30 mouse cellular contexts compared by ENCODE assay signal in genomic region chr1:53076656-53077055, GRCm38 (mm10). TPM values are rescaled to one million over a fixed set of nuclear protein-coding genes. Genes with fewer than 3 reads are reported as not detected.
DNase-seq lines count a peak whose midpoint lies in the region; TF ChIP-seq lines count a peak whose summit lies in the region.
"Had no signal": no experiment of that assay in that cellular context is flagged by ENCODE, and none has a peak within 500 bp of the region (broad histone marks: within the 10 kb centered on the region; RNA-seq: fewer than 3 reads in every experiment).

No protein-coding gene starts in this region.

- TF ChIP-seq POLR2A in thymus, adult 2 months (IDR thresholded peaks at IDR 0.05; ENCODE audit: control insufficient read depth, extremely low read depth, insufficient read depth, low read length, poor library complexity), result no peak

- H3K4me3 ChIP-seq in thymus, adult 2 months (ENCODE audit: control insufficient read depth, insufficient read depth, low read length), result no peak overlapping the region
- H3K4me3 ChIP-seq: embryonic facial prominence, embryonic 13.5 days; forebrain, embryonic 10.5 days; heart, embryonic 10.5 days; heart, embryonic 15.5 days; hindbrain, embryonic 12.5 days; intestine, embryonic 15.5 days; limb, embryonic 10.5 days; limb, embryonic 15.5 days; liver, embryonic 13.5 days; lung, embryonic 15.5 days had no signal

- no peaks in the 10 kb centered on the region for H3K36me3 ChIP-seq in thymus, adult 2 months (ENCODE audit: control insufficient read depth, insufficient read depth, low read length)
- H3K36me3 ChIP-seq: embryonic facial prominence, embryonic 13.5 days; forebrain, embryonic 10.5 days; heart, embryonic 10.5 days; heart, embryonic 15.5 days; hindbrain, embryonic 12.5 days; intestine, embryonic 15.5 days; limb, embryonic 10.5 days; limb, embryonic 15.5 days; liver, embryonic 13.5 days; lung, embryonic 15.5 days had no signal

- TF ChIP-seq CTCF in thymus, adult 2 months (IDR thresholded peaks at IDR 0.05; ENCODE audit: borderline replicate concordance, control insufficient read depth, extremely low read depth, insufficient read depth, low read length, poor library complexity), result no peak

- no peaks in the 10 kb centered on the region for H3K4me1 ChIP-seq in thymus, adult 2 months (replicated peaks; ENCODE audit: control insufficient read depth, insufficient read depth, low read length)
- H3K4me1 ChIP-seq: embryonic facial prominence, embryonic 13.5 days; forebrain, embryonic 10.5 days; heart, embryonic 10.5 days; heart, embryonic 15.5 days; hindbrain, embryonic 12.5 days; intestine, embryonic 15.5 days; limb, embryonic 10.5 days; limb, embryonic 15.5 days; liver, embryonic 13.5 days; lung, embryonic 15.5 days had no signal

- H3K27ac ChIP-seq in thymus, adult 2 months (ENCODE audit: control insufficient read depth, insufficient read depth, low read length), result no peak overlapping the region
- H3K27ac ChIP-seq: embryonic facial prominence, embryonic 13.5 days; forebrain, embryonic 10.5 days; heart, embryonic 10.5 days; heart, embryonic 15.5 days; hindbrain, embryonic 12.5 days; hindbrain, postnatal 0 days; intestine, embryonic 15.5 days; limb, embryonic 10.5 days; limb, embryonic 15.5 days; liver, embryonic 13.5 days; lung, embryonic 15.5 days had no signal

- WGBS in thymus, adult 2 months, result 88% methylated on average over 3 of the region's 3 CpGs

- intact Hi-C loops in left cerebral cortex, postnatal 4 days (cut with DNase I), result no loop called here

- peak; percentile 34 for DNase-seq in left cerebral cortex, postnatal 4 days
- DNase-seq in left cerebral cortex, adult 8-10 months (ENCODE audit: low spot score in 2 of 2), result no peak
- peak; percentile 14 for DNase-seq in NIH3T3 (ENCODE audit: low read depth)
- peak; percentile 22 for DNase-seq in cerebellum, adult 9-10 months
- DNase-seq in cerebellum, postnatal 36 days, result peak; percentile 34 to 52
- DNase-seq in thymus, adult 2 months, result no peak
- no peak for DNase-seq in frontal cortex, postnatal 14 days (ENCODE audit: low spot score in 2 of 2)
- DNase-seq: adrenal gland, adult 8-10 months; B cell, adult 2 months; forebrain, postnatal 0 days; gastrocnemius, postnatal 25 days; heart, adult 11 months; heart, postnatal 36 days; kidney, adult 2 months; kidney, postnatal 36 days; liver, embryonic 13.5 days; thymus, postnatal 14 days had no signal

- H3K27me3 ChIP-seq in thymus, adult 2 months (ENCODE audit: control insufficient read depth, insufficient read depth, low read length), result no peaks in the 10 kb centered on the region
- H3K27me3 ChIP-seq: embryonic facial prominence, embryonic 13.5 days; heart, embryonic 15.5 days; hindbrain, embryonic 12.5 days; intestine, embryonic 15.5 days; limb, embryonic 15.5 days; liver, embryonic 13.5 days; lung, embryonic 15.5 days had no signal

RNA-seq across cellular contexts. Expression of gene Mstn, which starts 15.2 kb away (rescaled TPM):
- total RNA-seq in left cerebral cortex, postnatal 4 days (2021), result 1 to 10 TPM; 1.2 to 1.3 TPM
- total RNA-seq in left cerebral cortex, adult 8-10 months (2022), result under 1 TPM; 0.21 to 0.96 (median 0.42) TPM
- polyA plus RNA-seq in thymus, adult 2 months (2012; rRNA removed), result 0.13 and 0.23 TPM in 2 replicates
- total RNA-seq: common myeloid progenitor, adult 5-6 weeks; megakaryocyte progenitor cell, adult 5-6 weeks had no signal
- polyA plus RNA-seq: midbrain, embryonic 11.5 days had no signal

RNA-seq across cellular contexts. Expression of gene 1700019D03Rik, which starts 56.7 kb away (rescaled TPM):
- 1 to 10 TPM; 8.5 TPM for total RNA-seq in left cerebral cortex, postnatal 4 days (2021)
- total RNA-seq in left cerebral cortex, adult 8-10 months (2022), result 10 to 100 TPM; 11.3 to 16.3 (median 13.1) TPM
- polyA plus RNA-seq in thymus, adult 2 months (2012; rRNA removed), result 2.5 and 4.7 TPM in 2 replicates

Comparison
In these comparisons a context has a peak if more than half of its experiments do, and no peak if none do; other contexts are left out.
1. DNase-seq: peak in left cerebral cortex, postnatal 4 days (single experiment), NIH3T3 (single experiment), cerebellum, adult 9-10 months (single experiment) and cerebellum, postnatal 36 days (2 of 2); none in left cerebral cortex, adult 8-10 months (0 of 2), thymus, adult 2 months (single experiment) and frontal cortex, postnatal 14 days (0 of 2).